ENCODE assay signal across 9 mouse cellular contexts in genomic region chr12:100212397-100212796, GRCm38 (mm10). TPM values are rescaled to one million over a fixed set of nuclear protein-coding genes. Genes with fewer than 3 reads are reported as not detected.
DNase-seq lines count a peak whose midpoint lies in the region; ATAC-seq and TF ChIP-seq lines count a peak whose summit lies in the region.
"Had no signal": no experiment of that assay in that cellular context is flagged by ENCODE, and none has a peak within 500 bp of the region (broad histone marks: within the 10 kb centered on the region; RNA-seq: fewer than 3 reads in every experiment).

No protein-coding gene starts in this region.

- H3K27me3 ChIP-seq in heart, embryonic 10.5 days (ENCODE audit: insufficient read depth, poor library complexity, severe bottlenecking), result no peaks in the 10 kb centered on the region
- no peaks in the 10 kb centered on the region for H3K27me3 ChIP-seq in CH12.LX (replicated peaks)
- H3K27me3 ChIP-seq in heart, embryonic 13.5 days (replicated peaks), result no peaks in the 10 kb centered on the region
- H3K27me3 ChIP-seq in liver, postnatal 0 days (ENCODE audit: insufficient read depth, low read length), result no peaks in the 10 kb centered on the region

- intact Hi-C loops in left cerebral cortex, postnatal 36 days (cut with DNase I), result no loop called here

- H3K36me3 ChIP-seq in heart, embryonic 10.5 days, result peaks cover 24% of the 10 kb centered on the region
- peaks cover 6 to 30% of the 10 kb centered on the region in 2 experiments for H3K36me3 ChIP-seq in CH12.LX (replicated peaks in 1 of 2; ENCODE audit: control insufficient read depth in 1 of 2, insufficient read depth in 1 of 2, low read length in 1 of 2)
- peaks cover 27% of the 10 kb centered on the region for H3K36me3 ChIP-seq in heart, embryonic 13.5 days
- H3K36me3 ChIP-seq in liver, postnatal 0 days (replicated peaks; ENCODE audit: insufficient read depth, low read length), result peaks cover 19% of the 10 kb centered on the region; the same call in 1 of the 2 replicates

- TF ChIP-seq RAD21 in CH12.LX (IDR thresholded peaks at IDR 0.05; ENCODE audit: low read depth, low read length), result no peak

- no peaks in the 10 kb centered on the region for H3K9me3 ChIP-seq in heart, embryonic 10.5 days
- peaks cover 10% of the 10 kb centered on the region for H3K9me3 ChIP-seq in CH12.LX (replicated peaks; ENCODE audit: low read length)
- H3K9me3 ChIP-seq in heart, embryonic 13.5 days, result 0 out of 2 replicates have a peak, but pooled peaks cover 3% of the 10 kb centered on the region
- no peaks in the 10 kb centered on the region for H3K9me3 ChIP-seq in liver, postnatal 0 days (ENCODE audit: low read length)

- no peak overlapping the region for H3K9ac ChIP-seq in CH12.LX (ENCODE audit: insufficient read depth, low read depth)
- H3K9ac ChIP-seq in heart, embryonic 13.5 days, result no peak overlapping the region
- H3K9ac ChIP-seq in liver, postnatal 0 days (replicated peaks), result no peak overlapping the region

- dilution Hi-C loops in CH12.LX (cut with MboI; ENCODE audit: extremely low pct_ligation_motif_present, extremely low pct_unique_long_range_greater_than_20kb, low sequenced_read_pairs), result no loop called here

- H3K4me2 ChIP-seq in CH12.LX (ENCODE audit: insufficient read depth, low read depth, poor library complexity, severe bottlenecking), result 0 out of 2 replicates have a peak overlapping the region, but pooled peaks have one; percentile 30
- H3K4me2 ChIP-seq in heart, embryonic 13.5 days, result no peak overlapping the region
- H3K4me2 ChIP-seq in liver, postnatal 0 days (ENCODE audit: low read depth, low read length), result no peak overlapping the region

- H3K27ac ChIP-seq in heart, embryonic 10.5 days, result no peak overlapping the region
- no peak overlapping the region for H3K27ac ChIP-seq in CH12.LX (ENCODE audit: insufficient read depth, low read depth)
- peak overlapping the region; percentile 8; the same call in 1 of the 2 replicates for H3K27ac ChIP-seq in heart, embryonic 13.5 days (replicated peaks)
- H3K27ac ChIP-seq in liver, postnatal 0 days (ENCODE audit: low read depth), result no peak overlapping the region

- WGBS in heart, embryonic 10.5 days, result 36% methylated on average over 3 of the region's 3 CpGs
- WGBS in heart, embryonic 13.5 days, result 35% methylated on average over 3 of the region's 3 CpGs
- 21% methylated on average over 3 of the region's 3 CpGs for WGBS in liver, postnatal 0 days (ENCODE audit: insufficient replicate concordance)

- TF ChIP-seq EP300 in CH12.LX (IDR thresholded peaks at IDR 0.05; ENCODE audit: low read length), result no peak
- TF ChIP-seq EP300 in liver, postnatal 0 days (IDR thresholded peaks at IDR 0.05; ENCODE audit: low read depth), result peak; percentile 72

- H3K4me1 ChIP-seq in heart, embryonic 10.5 days, result peaks cover 12% of the 10 kb centered on the region
- peaks cover 5 to 34% of the 10 kb centered on the region in 2 experiments for H3K4me1 ChIP-seq in CH12.LX (ENCODE audit: control insufficient read depth in 1 of 2, insufficient read depth in 2 of 2)
- peaks cover 27% of the 10 kb centered on the region for H3K4me1 ChIP-seq in heart, embryonic 13.5 days
- peaks cover 17% of the 10 kb centered on the region for H3K4me1 ChIP-seq in liver, postnatal 0 days (ENCODE audit: insufficient read depth)

- no peak for ATAC-seq in heart, embryonic 13.5 days (ENCODE audit: extremely low read depth, insufficient number of reproducible peaks, low FRiP score, low TSS enrichment)
- peak; percentile 68 for ATAC-seq in liver, postnatal 0 days

- peak; percentile 45 to 65 for DNase-seq in heart, adult 18-20 months
- DNase-seq in heart, embryonic 10.5 days (ENCODE audit: low spot score), result no peak
- DNase-seq in CH12.LX (ENCODE audit: extremely low read depth), result peak; percentile 79
- DNase-seq in liver, postnatal 0 days, result no peak
- DNase-seq in gastrocnemius, postnatal 4 days (ENCODE audit: low spot score in 2 of 2), result no peak
- no peak for DNase-seq in frontal cortex, postnatal 10 days (ENCODE audit: low spot score in 2 of 2)
- DNase-seq in left cerebral cortex, postnatal 36 days (ENCODE audit: low spot score in 2 of 2), result no peak
- DNase-seq: adrenal gland, postnatal 10 days had no signal

- H3K79me2 ChIP-seq in CH12.LX (replicated peaks; ENCODE audit: control insufficient read depth, extremely low read depth, insufficient read depth, poor library complexity, severe bottlenecking), result no peaks in the 10 kb centered on the region

- H3K4me3 ChIP-seq in heart, embryonic 10.5 days, result no peak overlapping the region
- H3K4me3 ChIP-seq in CH12.LX (replicated peaks in 1 of 3; ENCODE audit: low read depth in 2 of 3, low read length in 2 of 3, poor library complexity in 1 of 3), result no peak overlapping the region
- no peak overlapping the region for H3K4me3 ChIP-seq in heart, embryonic 13.5 days
- H3K4me3 ChIP-seq in liver, postnatal 0 days (ENCODE audit: low read depth, low read length), result no peak overlapping the region

- TF ChIP-seq CTCF in CH12.LX (conservative IDR thresholded peaks at IDR 0.05 in 1 of 2, IDR thresholded peaks at IDR 0.05 in 1 of 2; ENCODE audit: low read depth in 2 of 2, low read length in 2 of 2), result no peak
- TF ChIP-seq CTCF in liver, postnatal 0 days (IDR thresholded peaks at IDR 0.05; ENCODE audit: low read depth), result no peak

- no peak for TF ChIP-seq POLR2A in CH12.LX (IDR thresholded peaks at IDR 0.05; ENCODE audit: low read depth, low read length)

- in situ Hi-C loops in CH12.LX (cut with MboI; ENCODE audit: low pct_ligation_motif_present, low pct_unique_long_range_greater_than_20kb, low sequenced_read_pairs), result no loop called here

TF ChIP-seq in CH12.LX, 34 proteins besides CTCF, POLR2A, EP300 and RAD21:
- TF ChIP-seq ZNF384 (IDR thresholded peaks at IDR 0.05; ENCODE audit: low read depth, low read length) (no peak), UBTF (IDR thresholded peaks at IDR 0.05; ENCODE audit: low read depth, low read length) (no peak), USF1 (IDR thresholded peaks at IDR 0.05; ENCODE audit: low read depth, low read length) (no peak), ETS1 (conservative IDR thresholded peaks at IDR 0.05; ENCODE audit: low read depth, low read length) (no peak), ELF1 (IDR thresholded peaks at IDR 0.05; ENCODE audit: low read depth, low read length) (no peak), ZKSCAN1 (IDR thresholded peaks at IDR 0.05; ENCODE audit: borderline replicate concordance, low read depth, low read length) (no peak), MAFK (IDR thresholded peaks at IDR 0.05; ENCODE audit: insufficient replicate concordance, low read length) (no peak), ZMIZ1 (IDR thresholded peaks at IDR 0.05; ENCODE audit: low read depth, low read length) (no peak), USF2 (conservative IDR thresholded peaks at IDR 0.05; ENCODE audit: low read depth, low read length) (no peak), SMC3 (IDR thresholded peaks at IDR 0.05; ENCODE audit: low read depth, low read length) (no peak), POLR2AphosphoS2 (IDR thresholded peaks at IDR 0.05; ENCODE audit: low read depth, low read length) (no peak), IRF4 (IDR thresholded peaks at IDR 0.05; ENCODE audit: low read depth, low read length) (no peak), MEF2A (IDR thresholded peaks at IDR 0.05; ENCODE audit: borderline replicate concordance, low read depth, low read length) (no peak), PAX5 (IDR thresholded peaks at IDR 0.05; ENCODE audit: low read length) (no peak), MYC (IDR thresholded peaks at IDR 0.05; ENCODE audit: low read depth, low read length) (no peak), HCFC1 (IDR thresholded peaks at IDR 0.05; ENCODE audit: low read depth, low read length) (no peak), ZC3H11A (IDR thresholded peaks at IDR 0.05; ENCODE audit: low read depth, low read length) (no peak), NELFE (IDR thresholded peaks at IDR 0.05; ENCODE audit: low read depth, low read length) (no peak), JUN (IDR thresholded peaks at IDR 0.05; ENCODE audit: insufficient read depth, low read depth, low read length) (no peak)
TF ChIP-seq in CH12.LX: peak in this region for 0.

RNA-seq across cellular contexts. Expression of gene Calm1, which starts 13.2 kb away (rescaled TPM):
- total RNA-seq in heart, adult 18-20 months (2021), result 100 to 1,000 TPM; 228 to 241 TPM
- polyA plus RNA-seq in heart, embryonic 10.5 days (2016; fragmentation: Nextera tagmentation; extraction: Ambion mirVana), result 841 and 1,083 TPM in 2 replicates
- 750 and 836 TPM in 2 replicates for total RNA-seq in CH12.LX (2012; rRNA removed)
- total RNA-seq in CH12.LX (2014; rRNA removed), result 425 and 450 TPM in 2 replicates
- polyA plus RNA-seq in CH12.LX (2012; ENCODE audit: insufficient read length, low read depth), result 627 and 753 TPM in 2 replicates
- polyA plus RNA-seq in heart, embryonic 13.5 days (2015; fragmentation: Nextera tagmentation; extraction: Ambion mirVana), result 821 and 849 TPM in 2 replicates
- polyA plus RNA-seq in liver, postnatal 0 days (2015; fragmentation: Nextera tagmentation; extraction: Ambion mirVana), result 454 and 482 TPM in 2 replicates
- 100 to 1,000 TPM; 311 to 332 TPM for total RNA-seq in gastrocnemius, postnatal 4 days (2021)
- total RNA-seq in left cerebral cortex, postnatal 36 days (2021), result 1,000 to 10,000 TPM; 2,172 to 2,300 TPM

RNA-seq across cellular contexts. Expression of gene Nrde2, which starts 52.9 kb away (rescaled TPM):
- 1 to 10 TPM; 7.8 to 8.2 TPM for total RNA-seq in heart, adult 18-20 months (2021)
- 10.3 and 12.0 TPM in 2 replicates for polyA plus RNA-seq in heart, embryonic 10.5 days (2016; fragmentation: Nextera tagmentation; extraction: Ambion mirVana)
- total RNA-seq in CH12.LX (2012; rRNA removed), result 18.9 and 21.5 TPM in 2 replicates
- total RNA-seq in CH12.LX (2014; rRNA removed), result 24.9 and 25.6 TPM in 2 replicates
- 23.6 and 29.2 TPM in 2 replicates for polyA plus RNA-seq in CH12.LX (2012; ENCODE audit: insufficient read length, low read depth)
- 7.8 and 8.9 TPM in 2 replicates for polyA plus RNA-seq in heart, embryonic 13.5 days (2015; fragmentation: Nextera tagmentation; extraction: Ambion mirVana)
- 3.5 and 4.7 TPM in 2 replicates for polyA plus RNA-seq in liver, postnatal 0 days (2015; fragmentation: Nextera tagmentation; extraction: Ambion mirVana)
- 10 to 100 TPM; 12.6 to 13.0 TPM for total RNA-seq in gastrocnemius, postnatal 4 days (2021)
- total RNA-seq in left cerebral cortex, postnatal 36 days (2021), result 10 to 100 TPM; 18.3 to 22.8 TPM

Comparison
In these comparisons a context has a peak if more than half of its experiments do, and no peak if none do; other contexts are left out.
1. DNase-seq: peak in heart, adult 18-20 months (2 of 2) and CH12.LX (single experiment); none in heart, embryonic 10.5 days (single experiment), liver, postnatal 0 days (single experiment), gastrocnemius, postnatal 4 days (0 of 2), frontal cortex, postnatal 10 days (0 of 2) and left cerebral cortex, postnatal 36 days (0 of 2).